Mouse (Mus musculus): ENCODE measurements around the gene Dnaja2. TPM values are rescaled to one million over a fixed set of nuclear protein-coding genes. Genes with fewer than 3 reads are reported as not detected.

The Dnaja2 gene
- total RNA-seq, 4 experiments from 2014 or later: 184 to 196 (median 194) TPM

GRCm38 (mm10) chr8:85556986-85557600 is 1.9 kb upstream of the Dnaja2 start:
- DNase-seq (ENCODE audit: low spot score in 2 of 2): no peak

DNA sequence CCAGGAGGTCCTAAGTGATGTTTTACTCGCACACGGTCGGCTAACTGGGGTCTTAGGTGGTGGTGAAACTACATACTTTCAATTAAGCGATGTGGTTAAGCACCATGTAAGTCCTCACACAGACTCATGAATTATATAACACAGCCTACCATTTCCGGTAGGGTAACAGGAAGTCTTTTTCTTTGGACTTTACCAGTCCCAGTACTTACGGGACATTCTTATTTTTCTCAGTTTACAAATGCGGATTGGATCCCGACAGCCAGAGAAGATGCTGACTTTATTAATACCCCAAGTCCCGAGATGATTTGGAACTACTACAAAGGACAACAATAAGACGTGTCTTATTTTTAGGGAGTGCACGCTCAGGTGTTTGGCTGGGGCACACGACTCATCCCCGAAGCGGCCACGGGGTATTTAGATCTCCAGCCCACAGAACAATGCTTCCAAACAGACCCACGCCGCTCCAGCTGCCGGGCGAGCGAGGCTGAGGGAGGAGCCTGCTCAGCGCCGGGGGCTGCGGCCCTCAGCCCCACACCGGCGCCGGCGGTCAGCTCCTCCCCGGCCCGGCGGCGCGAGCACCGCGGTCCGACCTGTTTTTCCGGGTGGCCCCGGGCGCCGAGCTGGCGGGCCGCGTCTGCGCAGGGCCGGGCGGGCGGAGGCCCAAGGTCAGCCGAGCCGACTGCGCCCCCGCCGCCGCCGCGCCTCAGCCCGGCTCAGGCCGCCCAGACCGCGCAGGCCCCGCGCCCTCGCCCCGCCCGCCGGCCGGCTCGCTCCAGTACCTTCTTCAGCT is 558 bp downstream of the Dnaja2 start:
- peak; percentile 17 to 24 for DNase-seq (ENCODE audit: low spot score in 2 of 2)

GRCm38 (mm10) chr8:85551934-85552333 is 3.2 kb downstream of the Dnaja2 start:
- no peak for DNase-seq (ENCODE audit: low spot score in 2 of 2)

DNA sequence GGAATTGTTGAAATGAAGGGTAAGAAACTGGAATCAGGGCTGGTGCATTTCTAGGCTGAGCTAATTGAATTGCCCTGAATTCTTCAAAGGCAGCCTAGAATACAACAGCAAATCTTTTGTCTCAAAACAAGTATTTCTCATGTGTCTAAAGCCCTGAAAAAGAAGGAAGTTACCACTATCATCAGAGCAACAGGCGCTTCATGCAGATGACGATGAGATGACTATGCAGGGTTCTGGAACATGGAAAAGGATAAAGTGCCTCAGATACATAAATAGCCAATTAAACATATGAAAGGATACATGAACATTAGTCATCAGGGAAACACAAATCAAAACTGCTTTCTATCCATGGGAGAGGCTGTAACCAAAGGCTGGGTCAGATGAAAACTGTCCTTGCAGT is 18.8 kb downstream of the Dnaja2 start:
- no peak for DNase-seq (ENCODE audit: low spot score in 2 of 2)

- no peak for DNase-seq (ENCODE audit: low spot score in 2 of 2)
Observed at GRCm38 (mm10) chr8:85534163-85534562, 21.0 kb downstream of the Dnaja2 start.

GRCm38 (mm10) chr8:85533434-85533833 is 21.7 kb downstream of the Dnaja2 start:
- no peak for DNase-seq (ENCODE audit: low spot score in 2 of 2)

DNA sequence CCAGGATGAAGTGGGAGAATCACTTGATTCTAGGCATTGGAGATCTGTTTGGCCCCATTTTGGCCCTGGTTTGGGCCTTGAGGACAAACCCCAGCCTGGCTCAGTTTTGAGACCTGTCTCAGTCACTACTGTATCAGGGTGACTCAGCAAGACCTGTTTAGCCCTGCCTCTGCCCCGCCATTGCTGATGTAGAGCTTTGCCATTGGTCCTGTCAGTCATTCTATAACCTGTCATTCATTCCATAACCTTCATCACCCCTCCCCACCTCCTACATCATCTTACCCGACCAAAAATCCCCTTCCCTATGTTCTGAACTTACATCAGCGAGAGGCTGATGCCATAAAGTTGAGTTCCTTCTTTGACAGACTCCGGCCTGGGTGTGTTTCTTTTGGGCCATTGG is 22.3 kb downstream of the Dnaja2 start:
- DNase-seq (ENCODE audit: low spot score in 2 of 2): no peak

DNA sequence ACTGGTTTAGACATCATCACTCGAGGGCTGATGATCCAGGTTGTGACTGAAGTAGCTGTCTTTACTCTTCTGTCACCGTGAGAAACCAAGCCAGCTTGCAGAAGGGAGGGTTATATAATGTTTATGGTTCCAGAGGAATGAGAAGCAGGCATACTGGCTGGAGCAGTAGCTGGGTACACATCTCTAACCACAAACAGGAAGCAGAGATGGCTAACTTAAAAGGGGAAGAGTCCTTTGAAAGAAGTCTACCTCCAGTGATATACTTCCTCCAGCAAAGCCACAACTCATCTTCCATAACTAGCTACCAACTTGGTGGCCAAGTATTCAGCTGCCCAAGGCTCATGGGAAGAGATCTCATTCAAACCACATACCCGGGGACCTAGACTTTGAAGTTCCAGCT is 23.7 kb downstream of the Dnaja2 start:
- DNase-seq (ENCODE audit: low spot score in 2 of 2): no peak

DNA sequence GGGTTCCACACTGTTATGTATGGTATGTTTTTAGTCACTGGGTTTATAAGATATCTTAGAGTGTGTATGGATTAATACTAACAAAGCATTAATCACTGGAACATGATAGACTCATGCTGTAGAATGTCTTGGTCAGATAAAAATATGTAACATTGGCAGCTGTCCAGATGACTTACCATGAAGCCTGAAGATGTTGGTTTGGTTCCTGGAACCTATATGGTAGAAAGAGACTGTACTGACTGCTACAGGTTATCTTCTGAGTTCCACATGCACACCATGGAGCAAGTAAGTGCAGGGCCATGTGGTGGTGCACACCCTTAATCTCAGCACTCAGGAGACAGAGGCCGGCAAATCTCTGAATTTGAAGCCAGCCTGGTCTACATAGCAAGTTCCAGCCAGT is 24.4 kb downstream of the Dnaja2 start:
- no peak for DNase-seq (ENCODE audit: low spot score in 2 of 2)

DNA sequence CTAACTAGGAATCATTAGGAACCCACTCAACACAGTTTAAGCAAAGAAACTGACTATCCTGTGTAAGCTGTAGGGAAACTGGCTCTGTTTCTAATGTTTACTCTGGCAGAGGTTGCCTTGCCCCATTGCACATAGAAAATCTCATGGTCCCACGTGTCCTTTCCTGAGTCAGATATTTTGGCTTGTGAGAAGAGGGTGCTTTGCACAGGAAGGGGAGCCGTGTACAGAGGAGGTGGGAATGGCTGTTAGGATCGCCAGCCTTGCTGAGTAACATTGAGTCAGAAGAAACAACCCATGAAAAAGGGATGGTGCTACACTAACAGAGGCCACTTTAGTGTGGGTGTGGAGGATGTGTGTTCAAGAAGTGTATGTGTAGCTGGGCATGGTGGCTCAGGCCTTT is 26.2 kb downstream of the Dnaja2 start:
- DNase-seq (ENCODE audit: low spot score in 2 of 2): no peak

GRCm38 (mm10) chr8:85526105-85526504 is 29.0 kb downstream of the Dnaja2 start:
- DNase-seq (ENCODE audit: low spot score in 2 of 2): peak in 1 of 2 experiments; percentile 66

- DNase-seq (ENCODE audit: low spot score in 2 of 2): no peak
Observed at GRCm38 (mm10) chr8:85524086-85524485, 31.1 kb downstream of the Dnaja2 start.

DNA sequence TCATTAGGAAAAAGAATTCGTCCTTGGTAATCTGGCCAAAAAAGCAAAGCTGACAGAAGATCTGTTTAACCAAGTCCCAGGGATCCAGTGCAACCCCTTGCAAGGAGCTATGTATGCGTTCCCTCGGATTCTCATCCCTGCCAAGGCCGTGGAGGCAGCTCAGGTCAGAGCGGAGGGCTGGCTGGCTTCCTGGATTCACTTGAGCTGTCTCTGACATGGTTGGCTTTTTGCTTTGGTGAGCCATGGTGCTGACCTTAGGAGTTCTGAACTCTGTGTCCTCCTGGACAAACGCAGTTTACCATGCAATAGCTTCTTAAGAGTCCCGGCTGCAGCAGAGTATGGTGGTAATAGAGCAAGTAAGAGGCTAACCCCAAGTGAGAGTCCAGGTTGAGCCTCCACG is 33.8 kb downstream of the Dnaja2 start:
- DNase-seq (ENCODE audit: low spot score in 2 of 2): no peak

DNA sequence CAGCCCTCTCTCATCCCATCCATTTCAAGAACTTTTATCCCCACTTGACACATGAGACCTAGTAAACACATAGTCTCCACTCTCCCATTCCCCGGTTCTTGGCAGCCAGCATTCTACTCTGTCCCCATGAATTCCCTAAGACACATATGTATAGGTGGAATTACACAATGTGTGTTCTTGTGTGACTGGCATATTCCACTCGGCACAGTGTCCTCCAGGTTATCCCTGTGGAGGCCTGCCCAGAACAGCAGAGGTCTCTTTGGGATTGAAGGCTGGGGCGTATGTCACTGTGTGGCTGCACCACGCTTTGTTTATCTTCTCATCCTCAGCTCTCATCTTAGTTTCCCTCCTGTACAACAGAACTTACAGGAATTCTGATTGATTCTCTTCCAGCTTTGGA is 34.6 kb downstream of the Dnaja2 start:
- no peak for DNase-seq (ENCODE audit: low spot score in 2 of 2)

- no peak for DNase-seq (ENCODE audit: low spot score in 2 of 2)
Observed at GRCm38 (mm10) chr8:85517956-85518355, 37.2 kb downstream of the Dnaja2 start.

DNA sequence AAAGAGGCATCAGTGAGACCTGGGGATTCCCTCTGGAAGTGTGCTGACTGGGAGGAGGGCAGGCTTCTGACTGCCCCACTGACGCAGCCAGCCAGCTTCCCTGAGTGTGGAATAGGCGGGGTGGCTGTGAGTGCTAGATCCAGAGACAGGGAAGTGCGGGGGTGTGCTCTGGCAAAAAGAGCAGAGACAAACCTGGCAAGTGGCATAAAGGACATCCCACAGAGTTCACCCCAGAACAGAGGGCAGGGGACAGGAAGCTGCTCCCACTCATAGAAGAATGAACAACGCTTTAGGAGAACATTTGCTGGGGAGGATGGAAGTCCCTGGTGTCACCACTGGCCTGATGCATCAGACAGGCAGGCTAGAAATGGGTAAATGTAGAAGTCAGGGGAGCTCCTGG is 37.8 kb downstream of the Dnaja2 start:
- no peak for DNase-seq (ENCODE audit: low spot score in 2 of 2)

DNA sequence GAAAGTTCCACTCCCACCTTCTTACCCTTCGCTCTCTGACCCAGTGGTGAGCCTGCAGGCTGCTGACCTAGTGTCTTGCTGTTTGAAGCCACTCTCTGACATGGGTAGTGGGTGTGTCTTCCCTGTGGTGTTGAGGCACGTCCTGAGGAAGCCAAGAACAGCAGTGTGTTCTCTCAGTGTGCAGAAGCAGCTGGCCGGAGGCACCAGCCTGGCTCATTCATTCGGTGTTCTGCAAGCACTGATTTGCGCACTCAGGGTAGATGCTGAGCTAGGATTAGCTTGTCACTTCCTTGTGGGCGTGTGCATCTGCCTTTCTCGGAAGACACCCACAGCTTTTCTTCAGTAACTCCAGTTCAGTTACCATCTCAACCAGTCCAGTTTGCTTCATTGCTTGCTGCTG is 39.8 kb downstream of the Dnaja2 start:
- peak; percentile 75 to 81 for DNase-seq (ENCODE audit: low spot score in 2 of 2)

DNA sequence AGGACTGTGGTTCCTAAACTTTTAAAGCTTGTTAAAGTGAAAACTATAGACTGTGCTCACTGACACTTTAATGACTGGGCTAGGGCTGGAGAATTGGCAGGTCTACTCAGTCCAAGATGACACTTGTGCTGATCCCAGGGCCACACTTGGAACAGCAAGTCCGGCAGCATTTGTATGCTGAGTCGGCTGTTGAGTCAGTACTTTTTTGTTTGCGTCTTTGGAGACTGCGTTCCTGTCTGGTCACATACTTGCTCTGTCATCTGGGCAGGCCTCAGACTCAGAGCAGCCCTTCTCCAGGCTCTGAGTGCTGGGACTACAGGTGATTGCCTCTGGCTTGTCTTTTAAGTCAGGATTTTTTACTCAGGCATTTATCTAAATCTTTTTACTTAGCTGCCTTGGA is 41.9 kb downstream of the Dnaja2 start:
- no peak for DNase-seq (ENCODE audit: low spot score in 2 of 2)

- DNase-seq (ENCODE audit: low spot score in 2 of 2): no peak
Observed at GRCm38 (mm10) chr8:85512234-85512633, 42.9 kb downstream of the Dnaja2 start.

- no peak for DNase-seq (ENCODE audit: low spot score in 2 of 2)
Observed at GRCm38 (mm10) chr8:85508661-85509060, 46.5 kb downstream of the Dnaja2 start.

- DNase-seq (ENCODE audit: low spot score in 2 of 2): no peak
Observed at GRCm38 (mm10) chr8:85506620-85507019, 48.5 kb downstream of the Dnaja2 start.

GRCm38 (mm10) chr8:85504704-85505103 is 50.4 kb downstream of the Dnaja2 start:
- DNase-seq (ENCODE audit: low spot score in 2 of 2): no peak

GRCm38 (mm10) chr8:85503065-85503464 is 52.1 kb downstream of the Dnaja2 start:
- DNase-seq (ENCODE audit: low spot score in 2 of 2): no peak
